Mouse (Mus musculus) heart, embryonic 16.5 days (tissue): ENCODE data around the gene Ints14. TPM values are rescaled to one million over a fixed set of nuclear protein-coding genes. Genes with fewer than 3 reads are reported as not detected.
"Not testable (repeated sequence)": the region's sequence is repeated elsewhere in the genome, so short reads cannot be mapped to it uniquely, and the experiment has no call there.

ENCODE experiments used
- ATAC-seq: fragments of 200-750 bp; cut with Nextera tagmentation; replicated peaks from 2 replicates; pipeline ENCODE4 v1.8.0; 2017; ENCODE audit warnings: moderate number of reproducible peaks; ENCODE audit not compliant: insufficient read depth, low FRiP score; ENCODE audit errors: extremely low read depth
- H3K27ac ChIP-seq: fragments of 300-500 bp; sonication (generic); 2 replicates; pipeline ENCODE4 v1.5.1; 2014; ENCODE audit warnings: mild to moderate bottlenecking, low read length, control low read depth, moderate library complexity
- H3K27me3 ChIP-seq: fragments of 300-500 bp; sonication (generic); 2 replicates; pipeline ENCODE4 v1.6.1; 2014; ENCODE audit warnings: low read length, mixed read lengths; ENCODE audit not compliant: control insufficient read depth, insufficient read depth
- H3K36me3 ChIP-seq: fragments of 300-500 bp; sonication (generic); 2 replicates; pipeline ENCODE4 v1.6.1; 2014; ENCODE audit not compliant: control insufficient read depth, insufficient read depth
- H3K4me1 ChIP-seq: fragments of 300-500 bp; sonication (generic); 2 replicates; pipeline ENCODE4 v1.6.1; 2014; ENCODE audit warnings: low read length, mixed read lengths; ENCODE audit not compliant: control insufficient read depth, insufficient read depth
- H3K4me2 ChIP-seq: fragments of 300-500 bp; sonication (generic); 2 replicates; pipeline ENCODE4 v1.6.1; 2014; ENCODE audit warnings: low read depth, mild to moderate bottlenecking, control low read depth, low read length
- H3K4me3 ChIP-seq: fragments of 300-500 bp; sonication (generic); 2 replicates; pipeline ENCODE4 v1.5.1; 2014; ENCODE audit warnings: mild to moderate bottlenecking, control low read depth, low read length
- H3K9ac ChIP-seq: fragments of 300-500 bp; sonication (generic); 2 replicates; pipeline ENCODE4 v1.6.1; 2014; ENCODE audit warnings: low read length, control low read depth
- H3K9me3 ChIP-seq: fragments of 300-500 bp; sonication (generic); replicated peaks from 2 replicates; pipeline ENCODE4 v1.6.1; 2016; ENCODE audit warnings: low read length; ENCODE audit not compliant: control insufficient read depth
- WGBS: fragments of 180-500 bp; shearing (Covaris S2); extraction: QIAGEN DNeasy Blood & Tissue Kit; methylation state at CpG from one replicate; pipeline ENCODE4 v1.1.7; 2014; 5-methylcytosine and 5-hydroxymethylcytosine counted together
- polyA plus RNA-seq: library from polyadenylated mRNA; unstranded; fragments of >200 nt; fragmentation: Nextera tagmentation; extraction: Ambion mirVana; gene quantifications from 2 replicates; pipeline ENCODE4 v1.2.1, GENCODE M21; 2015

Gene Ints14
- polyA plus RNA-seq, 1 experiment from 2014 or later: 38.8 TPM

DNA sequence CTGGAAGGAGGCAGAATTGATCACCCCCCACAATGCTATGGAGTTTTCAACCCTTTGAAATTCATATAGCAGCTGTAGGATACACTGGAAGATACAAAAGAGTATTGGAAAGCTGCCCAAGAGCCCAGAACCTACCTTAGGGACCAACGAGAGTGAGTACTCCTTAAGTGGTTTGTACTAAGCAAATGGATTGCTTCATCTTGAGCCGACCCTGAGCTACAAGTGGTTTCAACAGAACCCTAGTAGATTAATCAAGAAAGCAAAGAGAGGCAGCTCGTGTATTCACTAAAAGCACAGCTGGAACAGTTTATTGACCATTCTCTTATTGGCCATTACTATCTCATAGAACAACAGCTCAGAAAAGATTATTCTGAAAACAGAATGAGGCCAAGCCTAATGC is 58.4 kb downstream of the Ints14 start:
- Histone ChIP-seq H3K36me3 (no peaks in the 10 kb centered on the region), H3K9ac (no peak overlapping the region), H3K9me3 (no peaks in the 10 kb centered on the region), H3K4me1 (peaks cover 38% of the 10 kb centered on the region), H3K4me3 (no peak overlapping the region), H3K4me2 (no peak overlapping the region), H3K27me3 (no peaks in the 10 kb centered on the region), H3K27ac (no peak overlapping the region)
- ATAC-seq: no peak
- 41% methylated on average over 3 of the region's 3 CpGs for WGBS

DNA sequence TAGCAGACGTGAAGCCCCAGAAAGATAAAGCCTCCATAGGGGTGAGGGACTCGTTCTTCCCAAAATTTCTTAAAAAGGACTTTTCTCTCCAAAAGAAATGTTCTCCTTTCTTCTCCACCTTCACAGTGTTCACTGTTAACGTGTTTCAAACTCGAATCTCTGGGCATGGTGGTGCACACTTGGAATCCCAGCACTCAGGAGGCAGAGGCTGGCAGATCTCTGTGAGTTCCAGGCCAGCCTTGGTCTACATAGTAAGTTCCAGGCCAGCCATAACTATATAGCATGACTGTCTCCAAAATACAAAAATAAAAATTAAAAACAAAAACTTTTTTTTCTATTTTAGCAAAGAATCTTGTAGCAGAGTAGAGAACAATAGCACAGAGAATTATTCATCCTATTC is 59.4 kb downstream of the Ints14 start:
- Histone ChIP-seq H3K9ac (no peak overlapping the region), H3K9me3 (no peaks in the 10 kb centered on the region), H3K4me2 (peak overlapping the region; percentile 88), H3K4me1 (peaks cover 38% of the 10 kb centered on the region), H3K36me3 (no peaks in the 10 kb centered on the region), H3K27ac (no peak overlapping the region), H3K4me3 (no peak overlapping the region), H3K27me3 (no peaks in the 10 kb centered on the region)
- ATAC-seq: no peak
- 51% methylated on average over 4 of the region's 4 CpGs for WGBS

DNA sequence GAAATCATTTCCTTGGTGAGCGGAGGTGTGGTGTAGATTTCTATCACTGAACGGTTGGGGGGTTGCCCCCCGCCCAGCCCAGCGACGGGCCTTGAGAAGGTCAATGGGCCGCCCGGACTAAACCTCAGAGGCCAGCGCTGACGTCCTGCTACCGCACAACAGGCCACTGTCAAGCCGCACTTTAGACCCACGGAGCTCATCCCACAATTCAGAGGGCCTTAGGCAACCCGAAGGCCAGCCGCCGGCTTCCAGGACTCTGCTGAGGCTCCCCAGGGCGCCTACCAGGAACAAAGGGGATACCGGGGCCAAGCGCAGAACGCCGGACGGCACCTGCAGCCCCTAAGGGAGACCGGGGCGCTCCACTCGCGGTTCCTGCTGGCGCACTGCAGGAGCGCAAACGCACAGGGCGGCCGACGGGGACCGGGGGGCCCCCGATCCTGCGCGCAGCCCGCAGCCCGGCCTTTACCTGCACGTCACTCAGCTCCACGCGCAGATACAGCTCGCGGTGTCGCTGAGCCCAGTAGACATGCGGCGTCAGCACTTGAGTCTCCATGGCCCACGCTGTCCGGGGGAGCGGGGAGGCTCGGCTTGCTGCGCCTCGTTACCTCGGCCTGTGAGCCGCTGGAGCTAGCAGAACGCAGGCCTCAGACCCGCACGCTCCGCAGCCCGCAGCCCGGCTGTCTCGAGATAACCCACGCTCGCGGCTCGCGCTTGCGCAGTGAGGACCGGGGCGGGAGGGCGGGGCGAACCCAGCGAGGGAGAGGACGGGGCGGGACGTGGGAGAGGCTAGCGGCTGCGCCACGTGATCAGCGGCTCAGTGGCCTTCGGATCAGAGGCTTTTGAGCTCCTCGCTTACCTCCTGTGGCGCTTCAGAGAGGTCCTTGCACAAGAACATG is 60.5 kb downstream of the Ints14 start, which contains the start of gene Hacd3:
Gene Hacd3, minus strand, starts transcription at position 703 of the 896 bp plus-strand sequence.
- no peaks in the 10 kb centered on the region for H3K27me3 ChIP-seq
- no peaks in the 10 kb centered on the region for H3K36me3 ChIP-seq
- H3K9ac ChIP-seq: peak within 1 kb of the TSS; percentile 89
- H3K4me3 ChIP-seq: peak within 1 kb of the TSS; percentile 78
- ATAC-seq: peak; percentile 93
- under 1% methylated on average over 81 of the region's 81 CpGs for WGBS
- peak within 1 kb of the TSS; percentile 88 for H3K4me2 ChIP-seq
- H3K4me1 ChIP-seq: peaks cover 27% of the 10 kb centered on the region
- H3K27ac ChIP-seq: peak within 1 kb of the TSS; percentile 81
- no peaks in the 10 kb centered on the region for H3K9me3 ChIP-seq

DNA sequence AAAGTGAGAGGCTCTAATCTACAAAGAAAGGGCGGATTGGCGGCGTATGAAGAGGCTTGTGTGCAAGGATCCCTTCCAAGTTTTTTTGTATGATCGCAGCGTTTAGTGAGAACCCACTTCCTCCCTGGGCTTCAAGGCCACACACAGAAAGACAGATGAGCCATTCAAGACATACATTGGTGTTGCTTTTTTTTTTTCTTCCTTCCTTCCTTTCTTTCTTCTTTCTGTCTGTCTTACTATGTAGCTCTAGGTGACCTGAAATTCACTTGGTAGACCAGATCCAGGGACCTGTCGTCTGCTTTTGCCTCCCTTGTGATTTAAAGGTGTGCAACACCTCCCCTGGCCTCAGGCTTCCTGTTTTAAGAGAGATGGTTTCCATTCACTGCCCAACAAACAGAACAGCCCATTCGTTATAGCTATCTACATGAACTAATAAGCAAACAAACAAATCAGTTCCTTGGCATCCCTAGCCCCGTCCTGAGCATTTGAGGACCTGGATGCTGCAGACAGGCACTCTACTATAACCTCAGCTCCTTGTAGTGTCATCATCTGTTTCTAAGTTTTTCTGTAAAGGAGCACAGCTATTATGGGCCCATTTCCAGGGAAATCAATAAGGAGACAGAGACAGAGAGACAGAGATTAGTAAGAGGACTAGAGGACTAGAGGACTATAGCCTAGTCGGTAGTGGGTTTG is 61.3 kb downstream of the Ints14 start:
- peak; percentile 7; the same call in 1 of the 2 replicates for ATAC-seq
- H3K9ac ChIP-seq: peak overlapping the region; percentile 76
- peak overlapping the region; percentile 78 for H3K4me3 ChIP-seq
- no peaks in the 10 kb centered on the region for H3K27me3 ChIP-seq
- H3K36me3 ChIP-seq: no peaks in the 10 kb centered on the region
- peak overlapping the region; percentile 68 for H3K4me2 ChIP-seq
- peaks cover 21% of the 10 kb centered on the region for H3K4me1 ChIP-seq
- no peaks in the 10 kb centered on the region for H3K9me3 ChIP-seq
- 23% methylated on average over 9 of the region's 9 CpGs for WGBS
- peak overlapping the region; percentile 81 for H3K27ac ChIP-seq

DNA sequence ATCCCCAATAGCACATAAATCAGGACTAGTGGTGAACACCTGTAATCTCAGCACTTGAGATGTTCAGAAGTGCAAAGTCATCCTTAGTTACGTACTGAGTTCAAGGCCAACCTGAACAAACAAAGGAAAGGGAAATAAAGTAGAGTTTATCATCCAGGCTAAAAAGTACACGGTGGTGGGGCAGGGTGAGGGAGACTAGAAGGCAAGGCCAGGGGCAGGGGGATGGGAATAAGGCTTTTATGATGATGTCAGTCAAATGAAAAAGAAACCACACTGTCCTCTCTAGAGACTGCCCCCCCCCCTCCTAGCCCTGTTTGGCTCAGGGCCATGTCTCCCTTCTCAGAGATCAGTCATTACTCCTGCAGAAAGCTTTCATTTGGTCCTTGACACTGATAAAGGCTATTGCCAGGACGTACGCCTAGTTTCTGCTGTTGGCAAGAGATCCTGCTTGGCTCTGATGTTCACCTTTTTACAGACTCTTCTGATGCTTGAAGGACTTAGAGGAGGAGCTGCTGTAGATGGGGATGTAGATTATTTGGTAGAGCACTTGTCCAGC is 62.0 kb downstream of the Ints14 start:
- H3K4me3 ChIP-seq: no peak overlapping the region
- H3K27me3 ChIP-seq: no peaks in the 10 kb centered on the region
- no peaks in the 10 kb centered on the region for H3K36me3 ChIP-seq
- no peak overlapping the region for H3K9ac ChIP-seq
- 52% methylated on average over 4 of the region's 4 CpGs for WGBS
- no peak overlapping the region for H3K4me2 ChIP-seq
- H3K27ac ChIP-seq: no peak overlapping the region
- H3K9me3 ChIP-seq: no peaks in the 10 kb centered on the region
- no peak for ATAC-seq
- H3K4me1 ChIP-seq: peaks cover 21% of the 10 kb centered on the region

DNA sequence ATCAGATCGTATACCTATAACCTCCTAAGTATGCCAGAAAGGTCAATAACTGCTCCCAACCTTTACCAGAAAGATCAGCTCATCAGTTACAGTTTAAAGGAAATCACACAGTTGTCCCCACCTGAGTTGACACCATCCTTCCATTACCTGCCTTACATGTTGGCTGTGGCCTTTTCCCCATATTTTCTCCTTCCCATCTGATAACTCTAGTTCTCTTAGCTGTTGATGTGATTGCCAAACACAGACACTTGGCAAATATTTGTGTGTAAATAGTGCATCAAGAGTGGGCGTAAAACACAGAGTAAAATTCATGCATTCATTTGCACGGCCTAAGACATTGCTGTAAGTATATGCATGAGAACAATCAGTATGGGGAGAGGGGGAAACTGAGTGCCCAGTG is 62.7 kb downstream of the Ints14 start:
- no peak overlapping the region for H3K27ac ChIP-seq
- H3K4me3 ChIP-seq: no peak overlapping the region
- no peaks in the 10 kb centered on the region for H3K36me3 ChIP-seq
- ATAC-seq: no peak
- no peak overlapping the region for H3K4me2 ChIP-seq
- no peaks in the 10 kb centered on the region for H3K27me3 ChIP-seq
- no peak overlapping the region for H3K9ac ChIP-seq
- WGBS: 88% methylated on average over 3 of the region's 3 CpGs
- no peaks in the 10 kb centered on the region for H3K9me3 ChIP-seq
- peaks cover 21% of the 10 kb centered on the region for H3K4me1 ChIP-seq

DNA sequence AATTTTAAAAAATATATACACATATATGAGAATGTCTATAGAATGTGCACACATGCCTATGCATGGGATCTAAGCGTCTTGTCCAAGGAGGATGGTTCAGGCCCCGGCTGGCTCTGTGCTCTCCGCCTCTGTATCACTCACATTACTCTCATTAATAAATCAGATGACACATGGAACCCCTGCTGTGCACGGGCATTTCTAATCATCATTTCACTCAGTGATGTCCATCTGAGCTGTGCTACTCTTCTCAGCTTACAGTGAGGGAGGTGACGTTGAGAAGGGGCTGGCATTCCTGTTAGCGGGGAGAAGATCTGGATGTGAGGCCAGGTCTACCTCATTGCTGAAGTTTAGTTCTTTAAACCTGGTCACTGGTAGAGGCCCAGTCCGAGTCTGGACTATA is 66.5 kb downstream of the Ints14 start:
- Histone ChIP-seq H3K4me3 (no peak overlapping the region), H3K9me3 (no peaks in the 10 kb centered on the region), H3K9ac (no peak overlapping the region), H3K27ac (no peak overlapping the region), H3K36me3 (no peaks in the 10 kb centered on the region), H3K4me2 (no peak overlapping the region), H3K4me1 (peaks cover 7% of the 10 kb centered on the region), H3K27me3 (no peaks in the 10 kb centered on the region)
- no peak for ATAC-seq
- 72% methylated on average over 7 of the region's 7 CpGs for WGBS

DNA sequence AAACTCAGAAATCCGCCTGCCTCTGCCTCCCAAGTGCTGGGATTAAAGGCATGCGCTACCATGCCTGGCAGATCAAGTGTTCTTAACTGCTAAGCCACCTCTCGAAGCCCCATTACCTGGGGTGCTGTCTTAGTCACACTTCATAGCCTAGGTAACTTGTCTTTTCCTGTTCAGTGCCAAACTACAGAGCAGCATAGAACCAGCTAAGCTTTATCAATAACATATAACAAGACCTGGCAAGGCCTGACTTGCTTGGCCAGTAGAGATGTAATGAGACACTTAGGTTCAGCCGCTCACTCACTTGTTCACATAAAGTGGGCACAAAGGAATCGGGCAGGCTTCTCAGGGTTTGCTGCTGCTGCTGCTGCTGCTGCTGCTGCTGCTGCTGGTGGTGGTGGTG is 67.6 kb downstream of the Ints14 start:
- H3K4me2 ChIP-seq: no peak overlapping the region
- no peaks in the 10 kb centered on the region for H3K9me3 ChIP-seq
- H3K27ac ChIP-seq: no peak overlapping the region
- H3K9ac ChIP-seq: no peak overlapping the region
- H3K4me1 ChIP-seq: peaks cover 7% of the 10 kb centered on the region
- 91% methylated on average over 5 of the region's 5 CpGs for WGBS
- H3K27me3 ChIP-seq: no peaks in the 10 kb centered on the region
- no peaks in the 10 kb centered on the region for H3K36me3 ChIP-seq
- no peak overlapping the region for H3K4me3 ChIP-seq
- ATAC-seq: no peak

DNA sequence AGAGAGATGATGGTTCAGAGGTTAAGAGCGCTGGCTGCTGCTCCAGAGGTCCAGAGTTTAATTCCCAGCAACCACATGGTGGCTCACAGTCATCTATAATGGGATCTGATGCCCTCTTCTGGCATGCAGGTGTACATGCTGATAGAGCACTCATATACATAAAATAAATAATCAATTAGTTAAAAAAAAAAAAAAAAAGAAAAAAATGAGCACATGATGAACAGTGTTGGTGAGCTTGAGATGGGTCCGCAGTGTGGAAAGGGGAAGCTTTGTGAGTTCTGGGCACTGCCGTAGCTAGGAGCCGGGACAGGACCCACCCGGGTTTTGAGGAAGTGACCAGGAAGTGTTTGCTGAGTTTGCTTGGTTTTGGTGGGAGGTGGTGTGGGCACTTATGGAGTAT is 70.7 kb downstream of the Ints14 start:
- not testable (repeated sequence) for H3K9ac ChIP-seq, H3K4me2 ChIP-seq, H3K27ac ChIP-seq, H3K4me3 ChIP-seq, H3K27me3 ChIP-seq, H3K4me1 ChIP-seq, H3K36me3 ChIP-seq, H3K9me3 ChIP-seq, ATAC-seq
- WGBS: 62% methylated on average over 5 of the region's 5 CpGs
